Mouse (Mus musculus) erythroblast, adult 5-6 weeks (primary cell): ENCODE measurements around the gene Arhgef3. TPM values are rescaled to one million over a fixed set of nuclear protein-coding genes. Genes with fewer than 3 reads are reported as not detected.

Source experiments
- ATAC-seq: replicated peaks from 2 replicates; pipeline ENCODE4 v1.8.0; 2016; ENCODE audit warnings: moderate number of reproducible peaks, mild to moderate bottlenecking, moderate TSS enrichment, inconsistent platforms; ENCODE audit not compliant: poor library complexity, low FRiP score, severe bottlenecking
- total RNA-seq, 2 experiments: library from RNA; stranded (forward) in 1 of 2; stranded (reverse) in 1 of 2; fragments of 150-400 nt in 1 of 2; fragments of 200-764, 138-1000 nt in 1 of 2; gene quantifications; 2 replicates each; pipeline versions ENCODE4 v1.2.3 to v1.2.4; 2015 to 2017; ENCODE audit warnings: low replicate concordance in 2 of 2

The Arhgef3 gene
- total RNA-seq, 2 experiments from 2014 or later: 7.7 to 8.3 TPM

GRCm38 (mm10) chr14:27351476-27352079 lies 236.9 kb downstream of the Arhgef3 start:
- no peak for ATAC-seq

DNA sequence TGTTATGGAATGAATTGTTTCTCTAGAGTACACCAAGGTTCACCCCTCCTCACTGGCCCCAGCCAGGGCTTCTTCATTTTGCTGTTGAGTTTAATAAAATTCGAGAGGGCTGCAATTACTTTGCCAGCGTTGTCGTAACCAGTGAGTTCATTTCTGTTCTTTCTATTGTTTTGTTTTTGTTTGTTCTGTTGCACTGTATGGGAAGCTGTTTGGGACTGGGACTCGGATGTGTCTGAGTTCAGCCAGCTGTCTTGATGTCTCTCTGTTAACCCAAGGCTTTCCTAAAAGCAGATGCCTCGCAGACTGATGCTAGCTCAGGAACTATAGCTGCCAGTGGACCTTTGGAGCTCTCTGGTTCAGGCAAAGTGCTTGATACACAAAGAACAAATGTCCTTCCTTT lies 237.8 kb downstream of the Arhgef3 start:
- no peak for ATAC-seq

GRCm38 (mm10) chr14:27355151-27355550 lies 240.5 kb downstream of the Arhgef3 start:
- no peak for ATAC-seq

DNA sequence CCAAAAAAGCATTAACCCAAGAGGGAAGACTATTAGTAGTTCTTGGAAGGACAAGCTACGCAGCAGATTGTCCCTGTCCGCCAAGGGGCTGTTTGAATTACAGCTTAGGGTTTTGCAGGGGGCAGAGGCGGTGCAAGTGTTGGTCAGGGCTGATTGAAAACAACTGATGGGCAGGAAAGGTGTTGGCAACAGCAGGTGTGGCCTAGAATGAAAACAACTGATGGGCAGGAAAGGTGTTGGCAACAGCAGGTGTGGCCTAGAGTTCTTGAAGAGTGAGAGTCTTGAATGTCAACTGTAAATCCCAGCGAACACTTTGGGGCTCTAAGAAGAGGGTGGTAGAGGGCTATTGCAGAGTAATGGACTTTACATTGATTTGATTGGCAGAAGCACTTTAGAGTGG lies 241.2 kb downstream of the Arhgef3 start:
- no peak for ATAC-seq

DNA sequence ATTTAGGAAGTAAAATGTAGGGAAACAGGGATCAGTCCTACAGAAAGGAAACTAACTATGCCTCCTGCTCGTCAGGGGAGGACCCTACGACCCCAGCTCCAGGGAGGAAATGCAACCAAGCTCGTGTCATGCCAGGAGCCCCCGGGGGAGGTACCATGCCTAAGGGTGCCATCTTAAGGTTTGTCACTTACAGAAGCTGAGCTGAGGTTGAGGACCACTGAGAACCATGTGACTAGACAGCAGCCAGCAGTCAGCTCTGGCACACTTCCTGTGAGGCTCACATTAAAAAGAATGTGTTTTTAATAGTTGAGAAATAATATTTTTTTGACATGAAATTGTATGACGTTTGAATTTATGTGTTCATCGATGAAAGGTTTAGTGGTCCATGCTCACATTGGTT lies 242.4 kb downstream of the Arhgef3 start:
- no peak for ATAC-seq

DNA sequence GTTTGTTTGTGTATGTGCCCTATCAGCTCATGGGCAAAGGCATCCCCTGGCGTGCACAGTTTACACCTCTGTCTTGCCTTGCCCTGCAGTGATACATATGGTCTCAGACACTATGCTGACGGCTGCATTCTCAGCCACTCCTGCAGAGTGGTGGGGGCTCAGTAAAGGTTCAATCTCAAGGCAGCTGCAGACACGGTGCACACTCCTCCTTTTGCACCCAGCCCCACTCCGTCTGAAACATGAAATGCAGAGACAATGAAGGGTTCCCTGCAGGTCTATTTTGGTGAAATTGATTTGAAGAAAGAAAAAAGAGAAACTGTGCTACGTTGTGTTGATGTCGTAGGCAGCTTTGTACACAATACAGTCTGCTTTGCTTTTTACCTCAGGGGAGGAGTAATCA lies 243.5 kb downstream of the Arhgef3 start:
- ATAC-seq: no peak

GRCm38 (mm10) chr14:27360849-27361248 lies 246.2 kb downstream of the Arhgef3 start:
- ATAC-seq: no peak

- ATAC-seq: no peak
Observed at GRCm38 (mm10) chr14:27361514-27361913, 246.8 kb downstream of the Arhgef3 start.

- no peak for ATAC-seq
Observed at GRCm38 (mm10) chr14:27364668-27365257, 250.1 kb downstream of the Arhgef3 start.

DNA sequence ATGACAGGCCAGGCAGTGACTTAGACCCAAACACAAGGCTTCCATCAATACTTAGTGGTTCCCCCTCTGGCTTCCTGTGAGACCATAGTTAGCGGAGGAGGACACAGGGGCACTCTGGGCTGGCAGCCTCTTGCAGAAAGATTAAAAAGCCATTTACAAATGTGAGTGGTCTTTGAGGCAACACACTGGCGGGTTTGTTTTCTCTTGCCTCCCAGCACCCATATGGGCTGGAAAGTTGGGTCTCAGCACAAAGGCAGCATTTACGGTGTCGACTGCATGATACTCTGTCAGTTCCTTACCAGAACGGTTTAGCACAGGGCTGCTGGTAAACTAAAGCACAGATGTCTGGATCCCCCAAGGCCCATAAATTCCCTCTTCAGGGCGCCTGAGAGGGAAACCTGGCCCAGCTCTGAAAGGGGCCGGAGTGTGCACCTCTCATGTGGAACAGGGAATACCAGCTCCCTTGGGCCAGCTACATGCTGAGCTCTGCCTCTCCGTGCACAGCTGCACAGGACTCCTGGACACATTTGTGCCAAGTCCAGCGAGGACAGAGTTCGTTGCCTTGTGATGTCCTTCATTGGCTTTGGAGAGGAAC lies 252.5 kb downstream of the Arhgef3 start:
- no peak for ATAC-seq

DNA sequence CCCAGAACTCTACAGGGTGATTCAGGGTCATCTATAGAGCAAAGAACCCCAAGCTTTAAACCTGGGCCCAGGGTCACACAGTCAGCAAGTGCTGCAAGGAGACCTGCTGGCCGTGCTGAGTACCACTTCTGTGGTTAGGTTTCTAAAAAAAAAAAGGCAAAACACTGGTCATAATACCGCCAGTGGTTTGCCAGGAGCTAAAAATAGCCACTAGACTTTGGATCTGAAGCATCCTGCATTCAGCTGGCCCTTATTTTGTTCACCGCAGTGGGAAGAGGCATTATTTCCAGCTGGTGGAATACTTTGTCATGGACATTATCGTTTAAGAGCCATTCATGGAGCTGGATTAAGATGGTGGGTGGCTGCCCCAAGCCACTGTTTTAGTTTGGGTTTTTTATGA lies 253.9 kb downstream of the Arhgef3 start:
- no peak for ATAC-seq

GRCm38 (mm10) chr14:27369503-27369902 lies 254.8 kb downstream of the Arhgef3 start:
- no peak for ATAC-seq

GRCm38 (mm10) chr14:27371669-27372076 lies 257.0 kb downstream of the Arhgef3 start:
- no peak for ATAC-seq

DNA sequence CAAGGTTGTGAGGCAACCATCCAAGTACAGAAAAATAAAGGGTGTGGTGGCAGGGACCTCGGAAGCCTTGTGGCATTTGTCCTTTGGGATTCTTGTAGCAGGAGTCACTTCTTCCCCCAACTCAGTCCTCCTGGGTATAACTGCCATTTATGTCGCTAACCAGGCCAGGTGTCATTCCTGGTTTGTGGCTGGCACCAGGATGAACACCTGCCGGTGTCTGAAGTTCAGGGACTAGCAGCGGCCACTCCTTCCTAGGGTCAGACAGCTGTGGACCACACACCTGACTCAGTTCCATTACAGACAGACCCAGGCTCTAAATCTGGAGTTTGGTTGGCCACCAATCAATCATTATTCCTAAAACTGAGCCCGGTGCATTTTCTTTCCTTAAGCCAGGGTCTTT lies 258.8 kb downstream of the Arhgef3 start:
- no peak for ATAC-seq

GRCm38 (mm10) chr14:27376115-27376648 lies 261.5 kb downstream of the Arhgef3 start:
- no peak for ATAC-seq

DNA sequence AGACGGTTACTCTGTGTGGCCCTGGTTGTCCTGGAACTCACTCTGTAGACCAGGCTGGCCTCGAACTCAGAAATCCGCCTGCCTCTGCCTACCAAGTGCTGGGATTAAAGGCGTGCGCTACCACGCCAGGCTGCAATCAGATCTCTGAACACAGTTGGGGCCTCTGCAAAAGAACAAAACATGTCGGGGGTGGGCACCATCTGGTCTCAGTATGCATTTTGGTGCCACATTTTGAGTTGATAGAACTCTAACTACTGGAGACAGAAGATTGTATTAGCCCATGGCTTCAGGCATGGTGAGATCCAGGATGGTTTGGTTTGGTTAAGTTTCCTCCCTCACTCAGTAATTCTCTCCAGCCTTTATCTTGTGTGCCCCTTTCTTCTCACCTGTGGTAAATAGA lies 264.0 kb downstream of the Arhgef3 start:
- no peak for ATAC-seq

DNA sequence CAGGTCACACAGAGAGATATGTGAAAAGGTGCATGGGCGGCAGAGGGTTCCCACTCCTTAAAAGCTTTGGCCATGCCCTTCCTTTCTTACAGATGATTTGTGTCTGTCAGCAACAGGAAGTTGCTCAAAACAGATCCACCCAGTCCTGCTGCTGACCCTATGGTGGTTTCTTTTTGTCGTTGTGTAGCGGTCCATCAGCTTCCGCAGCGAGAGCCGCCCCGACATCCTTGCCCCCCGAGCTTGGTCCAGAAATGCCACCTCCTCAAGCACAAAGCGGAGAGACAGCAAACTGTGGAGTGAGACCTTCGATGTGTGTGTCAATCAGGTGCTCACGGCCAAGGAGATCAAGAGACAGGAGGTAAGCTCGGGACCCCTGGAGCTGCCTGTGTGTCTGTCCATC lies 264.7 kb downstream of the Arhgef3 start:
- no peak for ATAC-seq

DNA sequence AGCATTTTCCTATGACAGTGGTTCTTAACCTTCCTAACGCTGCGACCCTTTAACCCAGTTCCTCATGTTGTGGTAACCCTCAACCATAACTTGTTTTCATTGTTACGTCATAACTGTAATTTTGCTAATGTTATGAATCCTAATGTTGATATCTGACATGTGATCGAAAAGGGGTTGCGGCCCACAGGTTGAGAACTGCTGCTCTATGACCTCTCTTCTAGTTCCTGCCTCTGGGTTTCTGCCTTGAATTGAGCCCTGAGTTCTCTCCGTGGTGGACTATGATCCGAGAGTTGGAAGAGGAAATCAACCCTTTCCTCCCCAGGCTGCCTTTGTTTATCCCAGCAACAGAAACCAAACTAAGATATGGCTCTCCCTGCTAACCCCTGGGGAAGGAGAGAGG lies 266.8 kb downstream of the Arhgef3 start:
- no peak for ATAC-seq

DNA sequence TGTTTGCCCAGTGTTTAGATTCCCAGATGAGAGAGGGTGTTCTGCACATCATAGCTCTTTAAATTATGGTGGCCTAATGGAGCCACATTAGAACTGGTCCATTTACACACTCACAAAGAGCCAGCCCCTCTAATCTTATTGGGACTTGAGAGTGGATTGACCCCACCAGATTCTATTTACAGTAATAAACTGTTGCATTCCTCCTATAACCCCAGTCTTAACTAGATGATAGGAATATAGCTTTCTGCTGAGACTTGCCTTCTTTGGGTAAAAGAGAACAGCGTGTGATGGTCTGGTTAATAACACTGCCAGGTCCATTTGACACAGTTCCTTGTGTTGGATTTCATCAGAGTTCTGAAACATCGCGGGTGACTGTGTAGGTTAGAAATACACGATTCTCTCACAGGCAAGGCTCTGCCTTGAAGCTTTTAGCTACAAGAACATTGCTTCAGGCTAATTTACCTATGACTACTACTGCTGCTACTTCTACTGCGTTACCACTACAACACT lies 268.7 kb downstream of the Arhgef3 start:
- no peak for ATAC-seq

DNA sequence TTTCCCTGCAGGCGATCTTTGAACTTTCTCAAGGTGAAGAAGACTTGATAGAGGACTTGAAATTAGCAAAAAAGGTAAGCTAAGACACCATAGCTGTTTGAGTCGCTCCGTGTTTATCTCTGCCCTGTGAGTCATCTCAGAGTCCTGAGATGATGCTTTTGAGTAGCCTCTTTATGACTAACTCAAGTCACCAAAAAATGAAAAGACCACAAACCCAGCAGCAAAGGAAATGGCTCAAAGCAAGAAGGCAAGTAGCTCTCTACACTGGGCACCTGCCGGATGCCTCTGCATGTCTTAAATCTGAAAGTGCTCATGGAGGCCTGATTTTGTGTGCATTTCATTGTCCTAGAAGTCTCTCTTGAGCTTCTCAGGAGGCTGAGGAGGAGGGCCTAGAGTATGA lies 269.4 kb downstream of the Arhgef3 start:
- no peak for ATAC-seq

DNA sequence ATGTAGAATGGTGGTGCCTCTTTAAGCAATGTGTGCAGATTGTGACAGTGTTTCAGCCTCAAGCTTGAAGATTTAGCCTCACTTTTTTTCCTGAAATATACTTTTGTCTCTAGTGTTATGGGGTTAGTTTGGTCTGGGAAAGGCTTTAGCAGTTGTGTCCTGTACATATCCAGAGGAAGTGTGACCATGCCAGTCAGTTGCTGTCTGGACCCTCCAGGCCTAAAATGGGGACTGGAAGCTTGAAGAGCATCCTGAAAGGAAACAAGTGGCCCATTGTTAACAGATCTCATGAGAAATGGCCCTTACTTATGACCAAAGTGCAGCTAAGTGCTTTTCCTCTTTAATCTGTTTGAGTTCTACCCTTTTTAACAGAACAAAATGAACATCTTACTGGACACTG lies 273.9 kb downstream of the Arhgef3 start:
- no peak for ATAC-seq
